Mouse (Mus musculus) cerebellum, adult 2 months (tissue): ENCODE measurements at regions not wholly inside any gene's neighbourhood (a gene's known extent, or its start where the extent isn't known, plus 50 kb on each side); places are given as distances from the start of the nearest gene placed in this dataset.

Experiments used
- CTCF ChIP-seq: fragments of 200-500 bp; IDR thresholded peaks from 2 replicates; pipeline ENCODE4 v1.5.1; 2011; ENCODE audit warnings: low read depth, mild to moderate bottlenecking, control low read depth, low read length, moderate library complexity, borderline replicate concordance; ENCODE audit not compliant: insufficient read depth
- POLR2A ChIP-seq: fragments of 200-500 bp; IDR thresholded peaks from 2 replicates; pipeline ENCODE4 v1.6.1; 2011; ENCODE audit warnings: low read length, control low read depth, borderline replicate concordance; ENCODE audit not compliant: insufficient read depth

- TF ChIP-seq CTCF (no peak), POLR2A (no peak)
Observed at GRCm38 (mm10) chr4:153758781-153759180, 198.3 kb upstream of the A430005L14Rik start.
